In the genomic region with DNA sequence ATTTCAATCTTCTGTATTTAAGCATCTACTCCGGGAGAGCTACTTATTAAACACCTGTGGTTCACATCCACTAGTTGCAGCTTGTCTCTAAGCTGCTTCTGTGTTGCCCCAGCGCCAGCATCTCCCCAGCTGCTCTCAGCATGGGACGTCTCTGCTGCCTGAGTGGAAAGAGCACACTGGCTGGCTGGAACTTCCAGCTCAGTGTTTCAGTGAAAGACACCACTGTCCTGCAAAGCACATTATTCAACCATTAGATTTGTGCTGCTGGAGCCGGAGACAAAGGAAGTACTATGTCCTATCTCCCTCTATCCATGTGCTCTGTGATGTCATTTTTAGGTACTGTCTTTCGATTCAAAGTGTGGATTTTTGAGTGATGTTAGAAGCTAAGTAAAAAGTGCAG, we compare ENCODE assay signal across 10 mouse cellular contexts.
DNase-seq lines count a peak whose midpoint lies in the region; ATAC-seq and TF ChIP-seq lines count a peak whose summit lies in the region.
"Had no signal": no experiment of that assay in that cellular context is flagged by ENCODE, and none has a peak within 500 bp of the region (broad histone marks: within the 10 kb centered on the region; RNA-seq: fewer than 3 reads in every experiment).

No protein-coding gene starts in this region.

- H3K4me1 ChIP-seq in neural tube, embryonic 11.5 days (ENCODE audit: control insufficient read depth, insufficient read depth, low read length), result no peaks in the 10 kb centered on the region
- H3K4me1 ChIP-seq in liver, postnatal 0 days (ENCODE audit: insufficient read depth), result no peaks in the 10 kb centered on the region

- no peaks in the 10 kb centered on the region for H3K9me3 ChIP-seq in neural tube, embryonic 11.5 days (ENCODE audit: control insufficient read depth, low read length)
- H3K9me3 ChIP-seq in liver, postnatal 0 days (ENCODE audit: low read length), result no peaks in the 10 kb centered on the region

- no peaks in the 10 kb centered on the region for H3K27me3 ChIP-seq in neural tube, embryonic 11.5 days (ENCODE audit: control insufficient read depth, insufficient read depth, low read length)
- no peaks in the 10 kb centered on the region for H3K27me3 ChIP-seq in liver, postnatal 0 days (ENCODE audit: insufficient read depth, low read length)

- H3K9ac ChIP-seq in neural tube, embryonic 11.5 days (ENCODE audit: low read length), result no peak overlapping the region
- H3K9ac ChIP-seq in liver, postnatal 0 days (replicated peaks), result no peak overlapping the region

- no peak for TF ChIP-seq EP300 in liver, postnatal 0 days (IDR thresholded peaks at IDR 0.05; ENCODE audit: low read depth)

- no peak for TF ChIP-seq CTCF in layer of hippocampus, adult 2 months (conservative IDR thresholded peaks at IDR 0.05)
- no peak for TF ChIP-seq CTCF in liver, postnatal 0 days (IDR thresholded peaks at IDR 0.05; ENCODE audit: low read depth)

- H3K27ac ChIP-seq in layer of hippocampus, adult 2 months, result no peak overlapping the region
- H3K27ac ChIP-seq in neural tube, embryonic 11.5 days (ENCODE audit: low read depth, low read length), result no peak overlapping the region
- no peak overlapping the region for H3K27ac ChIP-seq in liver, postnatal 0 days (ENCODE audit: low read depth)

- H3K4me2 ChIP-seq in neural tube, embryonic 11.5 days (ENCODE audit: low read depth), result no peak overlapping the region
- no peak overlapping the region for H3K4me2 ChIP-seq in liver, postnatal 0 days (ENCODE audit: low read depth, low read length)

- no peaks in the 10 kb centered on the region for H3K36me3 ChIP-seq in neural tube, embryonic 11.5 days (ENCODE audit: control insufficient read depth, insufficient read depth, low read length)
- H3K36me3 ChIP-seq in liver, postnatal 0 days (replicated peaks; ENCODE audit: insufficient read depth, low read length), result no peaks in the 10 kb centered on the region

- peak; percentile 3 to 5 for DNase-seq in cerebellum, adult 18-20 months
- no peak for DNase-seq in cerebellum, adult 11 months
- peak; percentile 13 for DNase-seq in cerebellum, adult 9-11 months
- DNase-seq in layer of hippocampus, adult 2 months (ENCODE audit: low spot score in 2 of 2), result peak; percentile 12 to 41
- DNase-seq in neural tube, embryonic 11.5 days (ENCODE audit: low spot score), result peak; percentile 53
- DNase-seq in liver, postnatal 0 days, result no peak
- DNase-seq in heart, adult 11 months, result no peak
- DNase-seq in heart, adult 18-20 months, result no peak
- DNase-seq: kidney, postnatal 10 days; thymus, postnatal 14 days had no signal

- no peak overlapping the region for H3K4me3 ChIP-seq in layer of hippocampus, adult 2 months
- no peak overlapping the region for H3K4me3 ChIP-seq in neural tube, embryonic 11.5 days (ENCODE audit: low read depth, low read length)
- H3K4me3 ChIP-seq in liver, postnatal 0 days (ENCODE audit: low read depth, low read length), result no peak overlapping the region

- WGBS in neural tube, embryonic 11.5 days, result 41% methylated on average over 5 of the region's 5 CpGs
- WGBS in liver, postnatal 0 days (ENCODE audit: insufficient replicate concordance), result 61% methylated on average over 5 of the region's 5 CpGs

- peak; percentile 75 for ATAC-seq in neural tube, embryonic 11.5 days (ENCODE audit: insufficient read depth, low FRiP score, low TSS enrichment)
- ATAC-seq in liver, postnatal 0 days, result no peak

Comparison
In these comparisons a context has a peak if more than half of its experiments do, and no peak if none do; other contexts are left out.
1. DNase-seq: peak in cerebellum, adult 18-20 months (2 of 2), cerebellum, adult 9-11 months (single experiment), layer of hippocampus, adult 2 months (2 of 2) and neural tube, embryonic 11.5 days (single experiment); none in cerebellum, adult 11 months (single experiment), liver, postnatal 0 days (single experiment), heart, adult 11 months (single experiment) and heart, adult 18-20 months (0 of 2).